Mouse (Mus musculus): ENCODE results near the gene Scrn1.

- TF ChIP-seq CTCF (IDR thresholded peaks at IDR 0.05; ENCODE audit: low read depth, low read length) (no peak), POLR2A (IDR thresholded peaks at IDR 0.05; ENCODE audit: extremely low read depth, insufficient read depth, low read length) (no peak)
Measured at GRCm38 (mm10) chr6:54565665-54566545, at the start of gene Scrn1.

Measured in liver, adult 2 months (tissue).